Mouse (Mus musculus) liver, postnatal 0 days (tissue): ENCODE measurements around the gene Hoxd3.

Source experiments
- CTCF ChIP-seq: sonication (generic); IDR thresholded peaks from 2 replicates; pipeline ENCODE4 v1.5.1; 2016; ENCODE audit warnings: antibody characterized with exemption, low read depth
- EP300 ChIP-seq: IDR thresholded peaks from 2 replicates; pipeline ENCODE4 v1.6.1; 2016; ENCODE audit warnings: antibody characterized with exemption, low read depth, mild to moderate bottlenecking

DNA sequence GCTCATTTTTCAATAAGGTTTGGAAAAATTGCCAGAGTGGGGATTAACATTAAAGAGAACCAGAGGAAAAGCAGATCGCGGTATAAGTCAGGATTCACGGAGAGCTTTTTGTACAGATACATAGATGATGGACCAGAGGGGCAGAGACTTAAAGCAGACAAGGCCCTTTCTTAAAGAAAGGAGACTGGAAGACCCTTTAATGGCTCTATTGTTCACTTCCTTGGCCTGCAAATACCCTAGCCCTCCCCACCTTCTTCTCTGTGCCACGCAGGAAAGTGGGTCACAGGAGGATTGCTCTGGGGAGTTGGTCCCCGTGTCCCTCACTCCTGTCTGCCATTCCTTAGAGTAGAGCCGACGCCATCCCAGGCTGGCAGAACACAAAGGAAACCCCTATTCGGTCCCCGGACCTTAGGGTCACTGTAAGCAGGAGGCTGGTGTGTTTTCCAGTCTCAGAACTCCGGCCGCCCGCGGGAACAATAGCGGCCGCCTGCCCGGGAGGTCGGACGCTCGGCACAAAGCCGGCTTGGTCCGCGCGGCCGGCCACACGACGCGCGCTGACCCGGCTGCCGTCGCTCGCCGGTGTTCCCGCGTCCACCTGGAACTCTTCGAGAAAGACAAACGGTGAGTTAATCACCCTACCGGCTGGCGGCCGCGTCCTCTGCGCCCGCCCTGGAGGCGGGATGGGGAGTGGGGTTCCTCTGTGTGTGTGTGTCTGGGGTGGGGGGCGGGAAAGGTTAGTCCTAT lies 40.9 kb downstream of the Hoxd3 start:
- TF ChIP-seq CTCF (no peak), EP300 (no peak)
